Mouse (Mus musculus) midbrain, embryonic 14.5 days (tissue): ENCODE data around the gene Mroh3. TPM values are rescaled to one million over a fixed set of nuclear protein-coding genes. Genes with fewer than 3 reads are reported as not detected.

ENCODE experiments used
- ATAC-seq: fragments of 200-750 bp; cut with Nextera tagmentation; 2 replicates; pipeline ENCODE4 v1.8.0; 2017; ENCODE audit warnings: moderate number of reproducible peaks, moderate library complexity; ENCODE audit not compliant: low FRiP score, low TSS enrichment
- DNase-seq: peaks from one replicate; pipeline ENCODE4 v3.0.0-alpha.2; 2015
- H3K27ac ChIP-seq: fragments of 300-500 bp; sonication (generic); replicated peaks from 2 replicates; pipeline ENCODE4 v1.5.1; 2014; ENCODE audit warnings: mild to moderate bottlenecking, low read depth, low read length, moderate library complexity
- H3K27me3 ChIP-seq: fragments of 300-500 bp; sonication (generic); 2 replicates; pipeline ENCODE4 v1.6.1; 2014; ENCODE audit warnings: low read length, control low read depth, mixed read lengths; ENCODE audit not compliant: control insufficient read depth, insufficient read depth
- H3K36me3 ChIP-seq: fragments of 300-500 bp; sonication (generic); 2 replicates; pipeline ENCODE4 v1.6.1; 2014; ENCODE audit warnings: low read length, control low read depth; ENCODE audit not compliant: control insufficient read depth, insufficient read depth
- H3K4me1 ChIP-seq: fragments of 300-500 bp; sonication (generic); 2 replicates; pipeline ENCODE4 v1.6.1; 2014; ENCODE audit warnings: mild to moderate bottlenecking, antibody characterized with exemption, low read length, control low read depth; ENCODE audit not compliant: control insufficient read depth, insufficient read depth
- H3K4me2 ChIP-seq: fragments of 300-500 bp; sonication (generic); 2 replicates; pipeline ENCODE4 v1.6.1; 2014; ENCODE audit warnings: mild to moderate bottlenecking, low read length, moderate library complexity
- H3K4me3 ChIP-seq: fragments of 300-500 bp; sonication (generic); replicated peaks from 2 replicates; pipeline ENCODE4 v1.5.1; 2014; ENCODE audit warnings: low read depth, low read length
- H3K9ac ChIP-seq: fragments of 300-500 bp; sonication (generic); replicated peaks from 2 replicates; pipeline ENCODE4 v1.6.1; 2014; ENCODE audit warnings: mild to moderate bottlenecking, low read length, moderate library complexity
- H3K9me3 ChIP-seq: fragments of 300-500 bp; sonication (generic); 2 replicates; pipeline ENCODE4 v1.6.1; 2016; ENCODE audit warnings: low read length, control low read depth, mixed read lengths; ENCODE audit not compliant: control insufficient read depth
- WGBS: fragments of 180-500 bp; shearing (Covaris S2); extraction: QIAGEN DNeasy Blood & Tissue Kit; methylation state at CpG from one replicate; pipeline ENCODE4 v1.1.7; 2014; 5-methylcytosine and 5-hydroxymethylcytosine counted together
- polyA plus RNA-seq: library from polyadenylated mRNA; unstranded; fragments of >200 nt; fragmentation: Nextera tagmentation; extraction: Ambion mirVana; gene quantifications from 2 replicates; pipeline ENCODE4 v1.2.1, GENCODE M21; 2014

Gene Mroh3
- polyA plus RNA-seq, 1 experiment from 2014 or later, result 0.59 TPM

- H3K4me1 ChIP-seq, result peaks cover 66% of the 10 kb centered on the region
- peak overlapping the region; percentile 93 for H3K4me3 ChIP-seq
- H3K9ac ChIP-seq, result peak overlapping the region; percentile 98
- H3K36me3 ChIP-seq, result no peaks in the 10 kb centered on the region
- ATAC-seq, result no peak
- H3K9me3 ChIP-seq, result no peaks in the 10 kb centered on the region
- DNase-seq, result peak; percentile 53
- peak overlapping the region; percentile 90 for H3K4me2 ChIP-seq
- no peaks in the 10 kb centered on the region for H3K27me3 ChIP-seq
- peak overlapping the region; percentile 92 for H3K27ac ChIP-seq
- 28% methylated on average over 13 of the region's 13 CpGs for WGBS
These were observed 78.9 kb downstream of the Mroh3 start for GRCm38 (mm10) chr1:136133570-136134240.

GRCm38 (mm10) chr1:136132386-136133201, 80.0 kb downstream of the Mroh3 start:
- DNase-seq, result peak; percentile 64
- Histone ChIP-seq H3K36me3 (no peaks in the 10 kb centered on the region), H3K27me3 (no peaks in the 10 kb centered on the region), H3K9me3 (no peaks in the 10 kb centered on the region), H3K4me2 (peak overlapping the region; percentile 90), H3K4me3 (peak overlapping the region; percentile 93), H3K4me1 (peaks cover 55% of the 10 kb centered on the region), H3K9ac (peak overlapping the region; percentile 98), H3K27ac (peak overlapping the region; percentile 92)
- 14% methylated on average over 10 of the region's 10 CpGs for WGBS
- ATAC-seq, result 0 out of 2 replicates have a peak, but pooled peaks have one; percentile 7

Other genes starting within 250 kb of the Mroh3 start
- gene Igfn1, start 206.5 kb downstream of the Mroh3 start, polyA plus RNA-seq, result not detected in 2 replicates
- 90.4 and 140 TPM in 2 replicates for gene Tmem9, start 204.7 kb downstream of the Mroh3 start, polyA plus RNA-seq
- gene Ascl5, start 162.0 kb downstream of the Mroh3 start, polyA plus RNA-seq, result not detected in 2 replicates
- gene Cacna1s, start 160.1 kb downstream of the Mroh3 start, polyA plus RNA-seq, result not detected in 2 replicates
- 56.4 and 65.9 TPM in 2 replicates for gene Kif21b, start 81.4 kb downstream of the Mroh3 start, polyA plus RNA-seq
- 1.6 and 2.6 TPM in 2 replicates for gene Inava, start 21.4 kb upstream of the Mroh3 start, polyA plus RNA-seq
- gene Gpr25, start 48.0 kb upstream of the Mroh3 start, polyA plus RNA-seq, result 1.4 TPM in 1 of 2 replicates, not detected in the other
- 52.0 and 63.8 TPM in 2 replicates for gene Camsap2, start 133.3 kb upstream of the Mroh3 start, polyA plus RNA-seq
- 13.0 and 18.5 TPM in 2 replicates for gene Ddx59, start 202.4 kb upstream of the Mroh3 start, polyA plus RNA-seq